Comparison of ENCODE assay signal across 13 mouse cellular contexts in the genomic region with DNA sequence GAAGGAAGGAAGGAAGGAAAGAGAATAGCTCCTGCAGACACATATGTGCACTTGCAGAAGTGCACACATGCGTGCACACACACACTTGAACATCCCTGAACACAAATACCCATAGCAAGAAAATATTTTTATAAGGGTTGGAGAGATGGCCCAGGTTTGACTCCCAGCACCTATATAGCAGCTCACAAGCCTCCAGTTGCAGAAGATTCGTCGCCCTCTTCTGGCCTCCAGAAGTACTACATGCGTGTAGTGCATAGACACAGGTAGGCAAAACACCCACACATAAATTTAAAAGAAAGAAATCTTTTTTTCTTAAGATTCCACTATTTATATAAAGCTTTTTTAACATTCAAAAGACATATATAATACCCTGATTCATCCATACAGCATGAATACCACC.
DNase-seq lines count a peak whose midpoint lies in the region; ATAC-seq and TF ChIP-seq lines count a peak whose summit lies in the region.
"Had no signal": no experiment of that assay in that cellular context is flagged by ENCODE, and none has a peak within 500 bp of the region (broad histone marks: within the 10 kb centered on the region; RNA-seq: fewer than 3 reads in every experiment).

No protein-coding gene starts in this region.

- H3K36me3 ChIP-seq in forebrain, postnatal 0 days (ENCODE audit: insufficient read depth), result no peaks in the 10 kb centered on the region
- H3K36me3 ChIP-seq in forebrain, embryonic 16.5 days (ENCODE audit: control insufficient read depth, insufficient read depth), result no peaks in the 10 kb centered on the region
- no peaks in the 10 kb centered on the region for H3K36me3 ChIP-seq in liver, adult 2 months (ENCODE audit: control insufficient read depth, insufficient read depth, low read length)
- H3K36me3 ChIP-seq in E14TG2a.4 (ENCODE audit: insufficient read depth, low read length), result no peaks in the 10 kb centered on the region
- no peaks in the 10 kb centered on the region for H3K36me3 ChIP-seq in limb, embryonic 10.5 days
- H3K36me3 ChIP-seq: hindbrain, embryonic 12.5 days; liver, embryonic 13.5 days; stomach, embryonic 15.5 days had no signal

- no peaks in the 10 kb centered on the region for H3K9me3 ChIP-seq in forebrain, postnatal 0 days (ENCODE audit: low read length)
- H3K9me3 ChIP-seq in forebrain, embryonic 16.5 days (ENCODE audit: control insufficient read depth, low read length), result no peaks in the 10 kb centered on the region
- H3K9me3 ChIP-seq in E14TG2a.4 (ENCODE audit: low read length), result no peaks in the 10 kb centered on the region
- no peaks in the 10 kb centered on the region for H3K9me3 ChIP-seq in limb, embryonic 10.5 days (replicated peaks)
- H3K9me3 ChIP-seq: hindbrain, embryonic 12.5 days; liver, embryonic 13.5 days; stomach, embryonic 15.5 days had no signal

- no peak for ATAC-seq in forebrain, postnatal 0 days
- no peak for ATAC-seq in forebrain, embryonic 16.5 days

- no peak for TF ChIP-seq POLR2A in liver, adult 2 months (IDR thresholded peaks at IDR 0.05; ENCODE audit: extremely low read depth, insufficient read depth, low read length)
- TF ChIP-seq POLR2A in bone marrow, adult 2 months (IDR thresholded peaks at IDR 0.05; ENCODE audit: borderline replicate concordance, control insufficient read depth, low read depth, low read length), result no peak

- H3K9ac ChIP-seq in forebrain, postnatal 0 days, result no peak overlapping the region
- no peak overlapping the region for H3K9ac ChIP-seq in forebrain, embryonic 16.5 days (replicated peaks; ENCODE audit: low read depth, low read length)
- H3K9ac ChIP-seq in liver, adult 2 months (ENCODE audit: low read depth, low read length), result no peak overlapping the region
- H3K9ac ChIP-seq: hindbrain, embryonic 12.5 days; liver, embryonic 13.5 days; stomach, embryonic 15.5 days had no signal

- no peak overlapping the region for H3K4me3 ChIP-seq in forebrain, postnatal 0 days (ENCODE audit: low read depth, low read length)
- no peak overlapping the region for H3K4me3 ChIP-seq in forebrain, embryonic 16.5 days (replicated peaks; ENCODE audit: low read length)
- no peak overlapping the region for H3K4me3 ChIP-seq in liver, adult 2 months (ENCODE audit: insufficient read depth, low read depth, low read length)
- H3K4me3 ChIP-seq in E14TG2a.4 (replicated peaks; ENCODE audit: low read length), result no peak overlapping the region
- no peak overlapping the region for H3K4me3 ChIP-seq in bone marrow, adult 2 months (replicated peaks; ENCODE audit: control insufficient read depth, low read depth, low read length)
- no peak overlapping the region for H3K4me3 ChIP-seq in limb, embryonic 10.5 days
- H3K4me3 ChIP-seq: hindbrain, embryonic 12.5 days; liver, embryonic 13.5 days; stomach, embryonic 15.5 days had no signal

- peak; percentile 37 for TF ChIP-seq CTCF in forebrain, postnatal 0 days (IDR thresholded peaks at IDR 0.05; ENCODE audit: low read depth)
- TF ChIP-seq CTCF in liver, adult 2 months (IDR thresholded peaks at IDR 0.05; ENCODE audit: low read depth, low read length), result peak; percentile 45; the same call in 1 of the 2 replicates
- peak; percentile 73 for TF ChIP-seq CTCF in E14TG2a.4 (conservative IDR thresholded peaks at IDR 0.05; ENCODE audit: low read length)
- TF ChIP-seq CTCF in bone marrow, adult 2 months (IDR thresholded peaks at IDR 0.05; ENCODE audit: control insufficient read depth, insufficient read depth, low read length), result peak; percentile 26; the same call in 1 of the 2 replicates

- no peaks in the 10 kb centered on the region for H3K27me3 ChIP-seq in forebrain, postnatal 0 days (ENCODE audit: insufficient read depth, low read length)
- no peaks in the 10 kb centered on the region for H3K27me3 ChIP-seq in forebrain, embryonic 16.5 days (replicated peaks; ENCODE audit: control insufficient read depth, insufficient read depth, low read length)
- H3K27me3 ChIP-seq in liver, adult 2 months (ENCODE audit: control insufficient read depth, insufficient read depth, low read length), result no peaks in the 10 kb centered on the region
- peaks cover 3% of the 10 kb centered on the region; the same call in 1 of the 2 replicates for H3K27me3 ChIP-seq in E14TG2a.4 (ENCODE audit: insufficient read depth, low read length)
- H3K27me3 ChIP-seq in limb, embryonic 10.5 days (ENCODE audit: low read depth, poor library complexity, severe bottlenecking), result no peaks in the 10 kb centered on the region
- H3K27me3 ChIP-seq: hindbrain, embryonic 12.5 days; liver, embryonic 13.5 days; stomach, embryonic 15.5 days had no signal

- H3K4me2 ChIP-seq in forebrain, postnatal 0 days (ENCODE audit: low read depth), result no peak overlapping the region
- H3K4me2 ChIP-seq in forebrain, embryonic 16.5 days (ENCODE audit: low read length), result no peak overlapping the region
- H3K4me2 ChIP-seq: hindbrain, embryonic 12.5 days; liver, embryonic 13.5 days; stomach, embryonic 15.5 days had no signal

- no peaks in the 10 kb centered on the region for H3K79me2 ChIP-seq in liver, adult 2 months (ENCODE audit: control insufficient read depth, insufficient read depth, low read length)

- WGBS in forebrain, postnatal 0 days, result 56% methylated on average over 4 of the region's 4 CpGs
- 52% methylated on average over 4 of the region's 4 CpGs for WGBS in forebrain, embryonic 16.5 days
- 58% methylated on average over 4 of the region's 4 CpGs for WGBS in liver, adult 2 months
- 56% methylated on average over 4 of the region's 4 CpGs for WGBS in bone marrow, adult 2 months
- WGBS in limb, embryonic 10.5 days, result 33% methylated on average over 4 of the region's 4 CpGs

- no peak overlapping the region for H3K27ac ChIP-seq in forebrain, postnatal 0 days (ENCODE audit: low read depth, low read length)
- no peak overlapping the region for H3K27ac ChIP-seq in forebrain, embryonic 16.5 days (ENCODE audit: low read length)
- no peak overlapping the region for H3K27ac ChIP-seq in liver, adult 2 months (replicated peaks; ENCODE audit: insufficient read depth, low read depth, low read length)
- no peak overlapping the region for H3K27ac ChIP-seq in bone marrow, adult 2 months (ENCODE audit: control insufficient read depth, insufficient read depth, low read depth, low read length, poor library complexity)
- no peak overlapping the region for H3K27ac ChIP-seq in limb, embryonic 10.5 days
- H3K27ac ChIP-seq: hindbrain, embryonic 12.5 days; liver, embryonic 13.5 days; stomach, embryonic 15.5 days had no signal

- no peak for DNase-seq in forebrain, postnatal 0 days
- peak; percentile 5 for DNase-seq in liver, adult 2 months (ENCODE audit: extremely low read depth, low read depth, low spot score)
- no peak for DNase-seq in liver
- no peak for DNase-seq in ovary, postnatal 10 days (ENCODE audit: low spot score)
- no peak for DNase-seq in limb, embryonic 10.5 days (ENCODE audit: low spot score)
- DNase-seq: adrenal gland, postnatal 25 days; layer of hippocampus, adult 9-11 months; liver, embryonic 13.5 days had no signal

- H3K4me1 ChIP-seq in forebrain, postnatal 0 days (ENCODE audit: insufficient read depth), result no peaks in the 10 kb centered on the region
- H3K4me1 ChIP-seq in forebrain, embryonic 16.5 days (replicated peaks; ENCODE audit: control insufficient read depth, insufficient read depth, low read length), result no peaks in the 10 kb centered on the region
- H3K4me1 ChIP-seq in liver, adult 2 months (ENCODE audit: control insufficient read depth, insufficient read depth, low read length), result no peaks in the 10 kb centered on the region
- no peaks in the 10 kb centered on the region for H3K4me1 ChIP-seq in E14TG2a.4 (replicated peaks; ENCODE audit: low read depth, low read length)
- H3K4me1 ChIP-seq in bone marrow, adult 2 months (ENCODE audit: control insufficient read depth, insufficient read depth, low read length), result no peaks in the 10 kb centered on the region
- H3K4me1 ChIP-seq in limb, embryonic 10.5 days, result no peaks in the 10 kb centered on the region
- H3K4me1 ChIP-seq: liver, embryonic 13.5 days; stomach, embryonic 15.5 days had no signal
